Mouse (Mus musculus): ENCODE results near the gene Atp6v0a1.

Gene Atp6v0a1

DNA sequence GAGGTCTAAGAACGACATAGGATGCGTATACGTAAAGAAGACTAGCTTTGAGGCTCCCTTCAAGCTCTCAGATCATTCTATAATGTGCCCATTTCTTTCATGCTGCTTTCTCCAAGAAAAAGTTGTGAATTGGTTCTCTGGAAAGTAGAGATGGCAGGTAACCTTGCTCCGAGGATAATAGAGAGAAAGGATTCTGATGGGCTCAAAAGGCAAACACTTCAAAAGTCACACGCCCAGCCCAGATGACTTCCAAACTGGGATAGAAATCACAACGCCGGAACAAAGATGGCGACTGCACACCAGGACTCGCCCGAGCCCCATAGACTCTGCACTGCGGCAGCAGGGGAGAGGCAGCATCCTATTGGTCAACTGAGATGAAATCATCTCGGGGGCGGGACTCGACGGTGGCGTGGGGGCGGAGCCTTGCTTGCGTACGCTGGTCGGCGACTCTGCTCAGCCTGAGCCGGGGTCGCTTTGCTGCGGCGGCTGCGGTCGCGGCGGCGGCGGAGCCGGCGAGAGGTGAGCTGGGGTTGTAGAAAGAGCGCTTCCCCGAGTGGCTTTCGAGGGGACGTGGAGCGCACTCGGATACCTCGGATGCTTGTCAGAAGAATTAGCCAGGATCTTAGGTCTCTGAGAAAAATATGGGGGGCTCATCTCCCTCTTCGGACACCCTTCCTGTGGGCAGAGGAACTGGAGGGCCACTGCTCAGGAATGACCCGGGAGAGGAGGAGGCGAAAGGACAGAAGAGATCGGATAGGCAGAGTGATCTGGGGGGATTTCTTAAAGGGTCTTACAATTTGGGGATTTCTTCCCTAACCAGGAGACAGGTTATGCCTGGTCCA, at the start of gene Atp6v0a1:
TSS of gene Atp6v0a1 (plus strand) at position 407 of the 842 bp plus-strand sequence.
- peak; percentile 100 for DNase-seq

DNA sequence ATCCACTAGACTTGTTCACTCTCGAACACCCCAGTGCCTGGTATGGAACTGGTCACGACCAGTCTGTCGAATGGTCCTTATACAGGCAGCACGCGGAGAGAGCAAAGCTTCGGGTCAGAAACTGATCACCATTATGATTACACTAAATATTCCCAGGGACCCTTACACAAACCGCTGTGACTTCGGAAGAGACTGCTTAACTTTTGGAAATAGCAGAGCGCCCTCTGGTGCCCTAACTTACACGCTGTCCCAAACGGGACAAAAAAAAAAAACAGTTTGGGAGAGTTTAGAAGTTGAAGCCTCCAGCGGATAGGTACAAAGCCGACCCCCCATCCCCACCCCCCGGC, 49.8 kb upstream of the Atp6v0a1 start:
- peak; percentile 95 for DNase-seq

GRCm38 (mm10) chr11:100959826-100960225, 49.4 kb upstream of the Atp6v0a1 start:
- DNase-seq, result peak; percentile 95

- DNase-seq, result peak; percentile 99
Observed at GRCm38 (mm10) chr11:100960540-100960939, 48.7 kb upstream of the Atp6v0a1 start.

GRCm38 (mm10) chr11:100962371-100962911, 46.8 kb upstream of the Atp6v0a1 start:
- peak; percentile 99 for DNase-seq

- DNase-seq, result peak; percentile 99
Observed at GRCm38 (mm10) chr11:100963647-100964046, 45.6 kb upstream of the Atp6v0a1 start.

DNA sequence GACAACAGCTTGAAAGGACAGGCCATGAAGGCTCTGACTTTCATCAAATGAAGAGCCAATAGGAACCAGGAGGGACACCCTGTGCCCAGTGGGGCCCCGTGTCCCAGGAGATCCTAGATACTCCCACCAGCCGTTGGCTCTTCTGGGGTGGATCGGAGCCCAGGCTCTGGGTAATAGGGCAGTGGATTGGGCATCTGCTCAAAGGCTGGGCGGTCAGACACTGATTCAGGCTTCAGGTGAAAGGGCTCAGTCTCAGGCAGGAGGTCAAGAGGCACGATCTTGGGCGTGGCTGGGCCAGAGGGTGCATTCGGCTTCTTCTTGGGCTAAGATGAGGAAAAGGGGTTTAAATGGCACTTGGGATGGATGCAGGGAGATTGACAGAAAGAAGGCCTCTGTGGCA, 45.1 kb upstream of the Atp6v0a1 start:
- peak; percentile 95 for DNase-seq

GRCm38 (mm10) chr11:100964901-100965542, 44.2 kb upstream of the Atp6v0a1 start:
- peak; percentile 92 for DNase-seq

DNA sequence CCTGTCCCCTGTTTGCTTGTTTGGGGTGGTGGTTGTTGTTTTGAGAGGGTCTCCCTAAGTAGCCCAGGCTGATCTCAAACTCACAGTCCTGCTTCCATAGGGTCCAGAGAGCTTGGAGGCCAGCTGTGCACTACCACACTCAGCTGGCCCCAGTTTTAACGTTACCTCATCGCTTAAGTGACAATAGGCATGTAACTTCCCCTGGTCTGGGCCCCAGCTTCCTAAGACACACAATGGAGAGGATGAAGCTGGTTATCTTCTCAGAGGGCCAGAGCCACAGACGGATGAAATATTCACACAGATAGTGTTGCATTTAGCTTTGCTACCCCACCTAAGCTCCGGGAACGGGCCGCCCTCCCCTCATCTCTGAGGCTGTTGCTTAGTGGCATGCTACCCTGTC, 43.5 kb upstream of the Atp6v0a1 start:
- peak; percentile 96 for DNase-seq

GRCm38 (mm10) chr11:100967376-100967775, 41.9 kb upstream of the Atp6v0a1 start:
- DNase-seq, result peak; percentile 97

GRCm38 (mm10) chr11:100967881-100968420, 41.3 kb upstream of the Atp6v0a1 start:
- DNase-seq, result peak; percentile 93

- peak; percentile 93 for DNase-seq
Observed at GRCm38 (mm10) chr11:100968501-100968900, 40.8 kb upstream of the Atp6v0a1 start.

GRCm38 (mm10) chr11:100969189-100969743, 40.0 kb upstream of the Atp6v0a1 start:
- peak; percentile 98 for DNase-seq

DNA sequence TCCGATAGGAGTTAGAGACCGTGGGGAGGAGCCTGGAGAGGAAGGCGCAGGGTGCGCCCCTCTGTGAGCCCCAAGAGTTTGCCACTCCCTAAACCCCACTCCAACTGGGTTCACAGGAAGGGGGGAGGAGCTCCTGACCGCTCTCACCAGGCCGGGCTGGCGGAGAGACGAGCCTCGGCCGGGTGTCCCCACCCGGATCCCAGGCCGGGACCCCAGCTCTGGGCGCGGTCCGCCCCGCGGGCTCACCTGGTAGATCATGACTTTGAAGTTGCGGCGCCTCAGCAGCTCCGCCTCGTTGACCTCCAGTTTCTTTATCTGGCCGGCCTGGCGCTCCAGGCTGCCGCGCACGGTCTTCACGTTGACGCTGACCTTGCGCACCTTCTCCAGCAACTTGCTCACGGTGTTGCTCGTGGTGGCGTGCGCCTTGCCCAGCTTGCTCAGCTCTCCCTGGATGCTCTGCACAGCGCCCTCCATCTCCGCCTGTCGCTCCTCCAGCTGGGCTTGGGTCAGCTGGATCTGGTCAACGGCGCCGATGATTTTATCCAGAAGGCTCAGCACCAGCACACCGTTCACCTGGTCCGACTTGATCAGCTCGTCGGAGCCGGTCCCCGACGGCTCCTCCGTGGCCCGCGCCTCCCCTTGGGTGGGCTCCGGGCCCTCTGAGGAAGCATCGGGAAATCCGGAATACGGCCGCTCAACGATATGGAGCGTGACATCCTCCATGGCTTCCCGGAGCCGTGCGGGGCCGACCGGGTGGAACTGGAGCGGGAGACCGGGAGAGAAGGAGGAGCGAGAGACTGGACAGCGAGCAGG, 39.3 kb upstream of the Atp6v0a1 start:
- peak; percentile 99 for DNase-seq

DNA sequence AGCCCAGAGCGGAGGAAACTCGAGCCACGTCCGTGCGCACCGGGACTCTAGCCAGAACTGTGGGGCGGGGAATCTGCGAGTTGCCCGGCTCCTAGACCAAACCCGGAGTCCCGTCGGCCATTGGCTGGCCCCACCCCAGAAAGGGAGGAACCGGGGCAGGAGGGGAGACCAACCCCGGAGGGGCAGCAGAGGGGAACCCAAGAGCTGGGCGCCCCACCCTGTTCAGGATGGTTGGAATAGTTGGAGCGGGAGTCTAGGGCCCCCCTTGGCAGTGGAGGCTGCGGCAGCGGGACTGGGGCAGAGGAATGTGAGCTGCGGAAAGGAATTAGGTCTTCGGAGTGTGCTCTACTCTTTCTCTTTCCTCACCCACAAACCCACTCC, 38.7 kb upstream of the Atp6v0a1 start, which contains the start of gene Cavin1:
TSS of gene Cavin1 (minus strand) at position 331 of the 381 bp plus-strand sequence.
- peak; percentile 100 for DNase-seq

GRCm38 (mm10) chr11:100971455-100971854, 37.8 kb upstream of the Atp6v0a1 start:
- peak; percentile 92 for DNase-seq

GRCm38 (mm10) chr11:100973245-100973644, 36.0 kb upstream of the Atp6v0a1 start:
- DNase-seq, result peak; percentile 85

DNA sequence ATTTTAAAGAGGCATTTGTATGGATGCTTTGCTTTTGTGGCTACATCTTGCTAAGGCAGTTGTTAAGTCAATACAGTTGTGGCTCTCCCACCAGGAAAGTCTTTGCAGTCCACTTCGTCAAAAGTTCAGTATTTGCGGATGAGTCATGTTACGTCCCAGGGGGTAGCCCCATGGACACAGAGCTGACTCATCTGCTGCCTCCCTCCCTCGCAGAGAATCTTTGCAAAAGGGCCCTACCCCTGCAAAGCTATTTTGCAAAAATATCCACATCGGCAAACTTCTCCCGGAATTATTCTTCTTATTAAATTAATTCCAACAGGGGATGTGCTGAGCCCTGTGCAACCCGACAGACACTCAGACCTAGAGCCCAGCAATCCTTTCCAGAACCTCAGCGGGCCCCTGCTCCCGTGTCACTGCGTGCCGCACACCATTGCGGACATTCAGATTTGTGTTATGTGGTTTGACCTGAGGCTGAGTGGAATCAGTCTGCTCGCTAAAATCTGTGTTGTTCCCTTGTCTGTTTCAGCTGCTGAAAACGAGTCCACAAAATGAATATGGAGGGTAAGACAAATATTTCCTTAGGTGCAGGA, 34.8 kb upstream of the Atp6v0a1 start:
- DNase-seq, result peak; percentile 95

- DNase-seq, result peak; percentile 97
Observed at GRCm38 (mm10) chr11:100975241-100975640, 34.0 kb upstream of the Atp6v0a1 start.

- peak; percentile 98 for DNase-seq
Observed at GRCm38 (mm10) chr11:100979887-100980286, 29.4 kb upstream of the Atp6v0a1 start.

GRCm38 (mm10) chr11:100980438-100980837, 28.8 kb upstream of the Atp6v0a1 start:
- no peak for DNase-seq

DNA sequence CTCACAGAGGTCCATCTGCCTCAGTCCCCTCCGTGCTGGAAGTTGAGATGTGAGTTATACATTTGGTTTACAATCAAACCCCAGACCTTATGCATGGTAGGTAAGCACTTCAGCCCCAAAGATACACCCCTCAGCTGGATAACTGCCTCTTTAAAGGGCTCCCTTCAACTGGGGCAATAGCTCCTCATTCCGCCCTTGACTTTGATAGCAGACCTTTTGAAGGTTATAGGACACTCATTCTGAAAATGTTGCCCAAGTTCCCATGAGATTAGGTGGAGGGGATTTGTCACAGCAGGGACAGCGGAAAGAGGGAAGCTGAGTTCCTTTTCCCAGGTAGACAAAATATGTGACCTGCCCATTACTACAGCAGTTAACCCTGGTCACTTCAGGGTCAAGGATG, 28.0 kb upstream of the Atp6v0a1 start:
- DNase-seq, result no peak

All from heart, adult 11 months (tissue).